Mouse (Mus musculus): ENCODE data around the gene Fosl1. TPM values are rescaled to one million over a fixed set of nuclear protein-coding genes. Genes with fewer than 3 reads are reported as not detected.

The Fosl1 gene
- polyA plus RNA-seq, 1 experiment from 2014 or later = not detected

DNA sequence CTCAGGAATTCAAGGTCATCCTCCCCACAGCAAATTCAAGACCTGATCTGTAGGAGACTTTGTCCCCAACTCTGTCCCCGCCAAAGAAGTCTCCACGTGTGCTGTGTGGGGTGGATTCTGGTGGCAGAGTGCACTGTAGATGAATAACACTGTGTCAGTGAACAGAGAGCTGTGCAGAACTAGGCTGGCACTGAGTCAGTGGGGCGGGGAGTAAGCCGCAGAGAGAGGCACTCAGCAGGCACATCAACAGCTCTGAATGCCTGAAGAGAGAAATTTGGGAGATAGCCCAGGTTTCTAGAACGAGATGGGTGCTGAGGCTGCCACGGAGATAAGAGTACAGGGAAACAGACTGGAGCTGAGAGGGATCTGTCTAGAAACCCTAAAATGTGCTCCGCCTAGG is 11.7 kb downstream of the Fosl1 start:
- Histone ChIP-seq H3K4me1 (ENCODE audit: control insufficient read depth, insufficient read depth, low read length) (peaks cover 44% of the 10 kb centered on the region), H3K36me3 (ENCODE audit: control insufficient read depth, insufficient read depth, low read length) (no peaks in the 10 kb centered on the region), H3K4me3 (ENCODE audit: low read depth, low read length) (no peak overlapping the region), H3K9me3 (replicated peaks; ENCODE audit: control insufficient read depth, low read length, poor library complexity, severe bottlenecking) (no peaks in the 10 kb centered on the region), H3K27me3 (ENCODE audit: control insufficient read depth, insufficient read depth, low read depth, low read length) (no peaks in the 10 kb centered on the region), H3K4me2 (ENCODE audit: low read length) (no peak overlapping the region), H3K9ac (ENCODE audit: low read depth, low read length) (no peak overlapping the region), H3K27ac (ENCODE audit: low read length) (no peak overlapping the region)
- WGBS = 67% methylated on average over 7 of the region's 7 CpGs
- ATAC-seq = no peak

DNA sequence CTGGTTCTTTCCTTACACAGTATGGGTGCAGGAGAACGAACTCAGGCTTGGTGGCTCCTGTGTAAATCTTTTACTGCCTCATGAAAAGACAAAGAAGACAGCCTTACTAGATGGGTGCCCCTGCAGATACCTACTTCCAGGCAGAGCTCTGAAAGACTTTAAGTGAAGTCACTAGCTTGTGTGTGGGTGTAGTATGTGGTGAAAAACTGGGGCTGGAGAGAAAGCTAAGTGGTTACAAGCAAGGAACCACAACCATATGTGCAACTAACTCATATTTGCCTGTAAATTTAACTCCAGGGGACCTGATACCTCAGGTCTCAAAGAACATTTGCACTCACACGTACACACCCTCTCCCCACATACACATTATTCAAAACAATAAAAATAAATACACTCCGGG is 12.5 kb downstream of the Fosl1 start:
- Histone ChIP-seq H3K9ac (ENCODE audit: low read depth, low read length) (peak overlapping the region; percentile 87), H3K4me1 (ENCODE audit: control insufficient read depth, insufficient read depth, low read length) (peaks cover 45% of the 10 kb centered on the region)

DNA sequence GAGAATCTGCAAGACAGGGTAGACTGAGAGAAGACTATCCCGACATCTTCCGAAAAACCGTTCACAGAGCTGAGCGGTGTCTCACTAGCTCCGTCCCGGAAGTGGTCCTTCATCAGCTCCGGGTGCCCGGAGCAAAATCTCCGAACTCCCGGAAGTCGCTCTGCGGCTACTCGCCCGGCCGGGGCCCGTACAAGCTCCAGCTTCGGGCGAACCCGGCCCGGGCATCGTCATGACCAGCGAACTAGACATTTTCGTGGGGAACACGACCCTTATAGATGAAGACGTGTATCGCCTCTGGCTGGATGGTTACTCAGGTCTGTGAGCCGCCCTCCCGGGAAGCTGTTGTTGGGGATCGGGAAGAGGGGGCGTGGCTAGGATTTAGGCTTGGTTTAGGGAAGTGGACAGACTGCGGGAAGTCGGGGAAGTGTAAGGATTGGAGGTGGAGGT is 13.1 kb downstream of the Fosl1 start, which contains the start of gene Fibp:
Fibp (plus strand) TSS at position 151 of the 447 bp plus-strand sequence.
- ATAC-seq = peak; percentile 30
- Histone ChIP-seq H3K4me2 (ENCODE audit: low read length) (peak within 1 kb of the TSS; percentile 98), H3K4me3 (ENCODE audit: low read depth, low read length) (peak within 1 kb of the TSS; percentile 84), H3K27me3 (ENCODE audit: control insufficient read depth, insufficient read depth, low read depth, low read length) (no peaks in the 10 kb centered on the region), H3K27ac (ENCODE audit: low read length) (peak within 1 kb of the TSS; percentile 86), H3K4me1 (ENCODE audit: control insufficient read depth, insufficient read depth, low read length) (peaks cover 41% of the 10 kb centered on the region), H3K36me3 (ENCODE audit: control insufficient read depth, insufficient read depth, low read length) (peaks cover 11% of the 10 kb centered on the region), H3K9me3 (replicated peaks; ENCODE audit: control insufficient read depth, low read length, poor library complexity, severe bottlenecking) (no peaks in the 10 kb centered on the region), H3K9ac (ENCODE audit: low read depth, low read length) (peak within 1 kb of the TSS; percentile 87)
- WGBS = under 1% methylated on average over 32 of the region's 32 CpGs

More for the DNA sequence above, 12.5 kb downstream of the Fosl1 start:
- Histone ChIP-seq H3K9me3 (replicated peaks; ENCODE audit: control insufficient read depth, low read length, poor library complexity, severe bottlenecking) (no peaks in the 10 kb centered on the region), H3K27me3 (ENCODE audit: control insufficient read depth, insufficient read depth, low read depth, low read length) (no peaks in the 10 kb centered on the region), H3K4me2 (ENCODE audit: low read length) (peak overlapping the region; percentile 98), H3K4me3 (ENCODE audit: low read depth, low read length) (peak overlapping the region; percentile 84), H3K36me3 (ENCODE audit: control insufficient read depth, insufficient read depth, low read length) (peaks cover 5% of the 10 kb centered on the region; the same call in 1 of the 2 replicates), H3K27ac (ENCODE audit: low read length) (peak overlapping the region; percentile 86)
- WGBS = 28% methylated on average over 3 of the region's 3 CpGs
- no peak for ATAC-seq

DNA sequence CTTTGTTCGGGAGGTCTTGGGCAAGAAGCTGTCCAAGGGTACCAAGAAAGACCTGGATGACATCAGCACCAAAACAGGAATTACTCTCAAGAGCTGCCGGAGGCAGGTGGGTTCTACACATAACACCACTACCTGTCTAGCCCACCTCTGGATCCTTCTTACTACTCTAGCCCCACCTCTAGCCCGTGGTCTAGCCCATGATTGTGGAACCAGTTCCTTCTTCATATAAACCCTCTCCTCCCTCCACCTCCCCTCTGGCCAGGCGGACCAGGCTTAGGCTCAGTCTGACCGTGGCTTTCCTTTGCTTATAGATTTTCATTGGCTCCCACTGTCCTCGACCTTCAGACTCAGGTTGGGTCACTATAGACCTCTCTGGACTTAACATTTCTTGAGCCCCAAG is 14.1 kb downstream of the Fosl1 start:
- peaks cover 32% of the 10 kb centered on the region for H3K4me1 ChIP-seq (ENCODE audit: control insufficient read depth, insufficient read depth, low read length)
- H3K27me3 ChIP-seq (ENCODE audit: control insufficient read depth, insufficient read depth, low read depth, low read length) = no peaks in the 10 kb centered on the region
- no peak for ATAC-seq
- 88% methylated on average over 6 of the region's 6 CpGs for WGBS
- H3K9ac ChIP-seq (ENCODE audit: low read depth, low read length) = peak overlapping the region; percentile 87
- H3K4me3 ChIP-seq (ENCODE audit: low read depth, low read length) = peak overlapping the region; percentile 84
- peak overlapping the region; percentile 98 for H3K4me2 ChIP-seq (ENCODE audit: low read length)
- peaks cover 16% of the 10 kb centered on the region for H3K36me3 ChIP-seq (ENCODE audit: control insufficient read depth, insufficient read depth, low read length)
- no peaks in the 10 kb centered on the region for H3K9me3 ChIP-seq (replicated peaks; ENCODE audit: control insufficient read depth, low read length, poor library complexity, severe bottlenecking)
- H3K27ac ChIP-seq (ENCODE audit: low read length) = no peak overlapping the region

DNA sequence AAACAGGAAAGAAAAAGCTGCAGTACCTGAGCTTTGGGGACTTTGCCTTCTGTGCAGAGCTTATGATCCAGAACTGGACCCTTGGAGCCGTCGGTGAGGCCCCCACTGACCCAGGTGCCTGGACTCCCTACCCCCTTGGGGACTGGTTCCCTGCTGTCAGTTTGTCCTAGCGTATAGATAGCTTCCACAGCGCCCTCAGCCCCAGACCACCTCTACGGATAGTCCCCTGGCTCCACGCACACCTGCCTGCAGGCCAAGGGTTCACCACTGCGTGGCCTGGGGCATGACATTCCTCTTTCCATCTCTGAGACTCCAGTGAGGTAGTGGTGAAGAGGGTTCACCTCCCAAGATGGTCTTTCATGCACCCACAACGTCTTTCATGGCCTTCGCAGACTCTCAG is 15.9 kb downstream of the Fosl1 start:
- Histone ChIP-seq H3K4me2 (ENCODE audit: low read length) (no peak overlapping the region), H3K36me3 (ENCODE audit: control insufficient read depth, insufficient read depth, low read length) (peaks cover 16% of the 10 kb centered on the region), H3K9ac (ENCODE audit: low read depth, low read length) (no peak overlapping the region), H3K27ac (ENCODE audit: low read length) (no peak overlapping the region), H3K9me3 (replicated peaks; ENCODE audit: control insufficient read depth, low read length, poor library complexity, severe bottlenecking) (no peaks in the 10 kb centered on the region), H3K4me3 (ENCODE audit: low read depth, low read length) (no peak overlapping the region), H3K27me3 (ENCODE audit: control insufficient read depth, insufficient read depth, low read depth, low read length) (no peaks in the 10 kb centered on the region), H3K4me1 (ENCODE audit: control insufficient read depth, insufficient read depth, low read length) (peaks cover 25% of the 10 kb centered on the region)
- no peak for ATAC-seq
- 89% methylated on average over 9 of the region's 9 CpGs for WGBS

DNA sequence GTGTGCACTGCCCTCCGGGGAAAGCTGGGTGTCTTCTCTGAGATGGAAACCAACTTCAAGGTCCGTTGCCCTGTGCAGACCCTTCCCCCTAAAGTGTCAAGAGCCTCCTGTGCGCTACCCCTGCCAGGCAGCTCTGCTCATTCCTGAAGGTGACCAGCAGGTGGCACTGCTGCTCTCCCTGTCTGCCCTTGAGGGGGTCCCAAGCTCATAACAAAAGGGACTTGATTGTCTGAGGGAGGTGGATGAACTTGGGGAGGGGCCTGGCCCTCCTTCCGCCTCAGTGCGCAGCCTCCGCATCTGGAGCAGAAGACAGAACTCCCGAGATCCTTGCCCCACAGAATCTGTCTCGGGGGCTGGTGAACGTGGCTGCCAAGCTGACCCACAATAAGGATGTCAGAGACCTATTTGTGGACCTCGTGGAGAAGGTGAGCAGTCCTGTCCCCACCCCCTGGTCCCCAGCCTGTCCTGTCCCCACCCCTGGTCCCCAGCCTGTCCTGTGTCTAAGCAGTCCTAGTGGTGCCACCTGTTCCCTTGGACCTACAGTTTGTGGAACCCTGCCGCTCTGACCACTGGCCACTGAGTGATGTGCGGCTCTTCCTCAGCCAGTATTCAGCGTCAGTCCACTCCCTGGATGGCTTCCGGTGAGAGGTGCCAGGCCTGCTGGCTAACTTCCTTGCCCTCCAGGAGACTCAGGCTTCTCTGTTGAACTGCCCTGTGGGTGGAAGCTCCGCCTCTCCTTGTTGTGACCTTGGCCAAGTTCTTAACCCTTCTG is 16.6 kb downstream of the Fosl1 start:
- peak overlapping the region; percentile 39 for H3K27ac ChIP-seq (ENCODE audit: low read length)
- peak overlapping the region; percentile 52 for H3K9ac ChIP-seq (ENCODE audit: low read depth, low read length)
- H3K36me3 ChIP-seq (ENCODE audit: control insufficient read depth, insufficient read depth, low read length) = peaks cover 16% of the 10 kb centered on the region
- H3K4me2 ChIP-seq (ENCODE audit: low read length) = peak overlapping the region; percentile 49
- H3K9me3 ChIP-seq (replicated peaks; ENCODE audit: control insufficient read depth, low read length, poor library complexity, severe bottlenecking) = no peaks in the 10 kb centered on the region
- 34% methylated on average over 15 of the region's 15 CpGs for WGBS
- H3K4me3 ChIP-seq (ENCODE audit: low read depth, low read length) = peak overlapping the region; percentile 26
- peak; percentile 43 for ATAC-seq
- H3K27me3 ChIP-seq (ENCODE audit: control insufficient read depth, insufficient read depth, low read depth, low read length) = no peaks in the 10 kb centered on the region
- H3K4me1 ChIP-seq (ENCODE audit: control insufficient read depth, insufficient read depth, low read length) = peaks cover 25% of the 10 kb centered on the region

DNA sequence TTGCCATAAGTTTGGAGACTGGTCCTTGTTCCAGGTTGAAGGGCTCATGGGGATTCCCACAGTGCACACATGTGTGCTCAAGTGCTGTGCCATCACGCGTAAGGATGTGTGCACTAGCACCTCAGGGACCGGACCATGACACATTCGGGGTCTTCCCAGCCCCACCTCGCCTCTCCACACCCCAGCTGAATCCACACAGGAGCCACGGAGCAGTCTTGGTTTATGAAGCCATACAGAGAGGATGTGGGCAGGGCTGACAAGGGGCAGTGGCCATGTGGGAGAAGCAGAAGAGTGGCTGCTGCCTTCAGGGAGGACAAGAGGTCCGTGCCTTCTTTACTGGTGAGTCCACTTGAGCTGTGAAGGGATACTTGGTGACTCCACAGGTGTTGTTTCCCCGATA is 17.7 kb downstream of the Fosl1 start:
- Histone ChIP-seq H3K27me3 (ENCODE audit: control insufficient read depth, insufficient read depth, low read depth, low read length) (no peaks in the 10 kb centered on the region), H3K4me3 (ENCODE audit: low read depth, low read length) (no peak overlapping the region), H3K27ac (ENCODE audit: low read length) (no peak overlapping the region), H3K4me2 (ENCODE audit: low read length) (no peak overlapping the region), H3K36me3 (ENCODE audit: control insufficient read depth, insufficient read depth, low read length) (peaks cover 16% of the 10 kb centered on the region), H3K9me3 (replicated peaks; ENCODE audit: control insufficient read depth, low read length, poor library complexity, severe bottlenecking) (no peaks in the 10 kb centered on the region), H3K4me1 (ENCODE audit: control insufficient read depth, insufficient read depth, low read length) (peaks cover 21% of the 10 kb centered on the region), H3K9ac (ENCODE audit: low read depth, low read length) (no peak overlapping the region)
- WGBS = 95% methylated on average over 8 of the region's 8 CpGs
- no peak for ATAC-seq

DNA sequence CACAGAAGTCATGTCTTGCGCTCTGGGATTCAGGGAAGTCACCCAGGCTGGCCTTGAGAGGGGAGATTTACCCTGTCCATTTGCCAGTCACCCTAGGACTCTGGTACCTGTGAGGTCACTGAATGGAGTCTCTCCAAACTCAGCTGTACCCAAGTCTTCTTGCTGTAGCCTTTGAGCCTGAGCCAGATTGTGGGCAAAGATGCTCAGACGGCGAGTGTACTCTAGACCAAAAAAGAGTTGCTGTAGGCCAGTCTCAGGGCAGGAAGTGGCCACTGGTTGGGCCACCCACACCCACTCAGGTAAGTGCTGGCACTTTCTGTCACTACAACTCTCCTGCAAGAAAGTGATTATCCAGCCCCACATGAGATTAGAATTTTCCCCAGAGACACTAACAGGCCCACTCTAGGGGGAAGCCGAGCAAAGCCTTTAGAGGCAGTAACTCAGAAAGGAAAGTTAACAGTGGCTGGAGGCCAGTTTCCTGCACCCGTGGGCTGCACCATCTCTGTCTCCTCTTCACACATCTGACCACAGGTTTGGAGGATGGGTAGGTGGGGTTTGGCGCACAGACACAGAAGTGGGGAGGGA is 19.7 kb downstream of the Fosl1 start:
- no peak for ATAC-seq
- no peaks in the 10 kb centered on the region for H3K27me3 ChIP-seq (ENCODE audit: control insufficient read depth, insufficient read depth, low read depth, low read length)
- no peak overlapping the region for H3K4me3 ChIP-seq (ENCODE audit: low read depth, low read length)
- H3K4me1 ChIP-seq (ENCODE audit: control insufficient read depth, insufficient read depth, low read length) = peaks cover 12% of the 10 kb centered on the region
- no peak overlapping the region for H3K4me2 ChIP-seq (ENCODE audit: low read length)
- no peaks in the 10 kb centered on the region for H3K9me3 ChIP-seq (replicated peaks; ENCODE audit: control insufficient read depth, low read length, poor library complexity, severe bottlenecking)
- H3K36me3 ChIP-seq (ENCODE audit: control insufficient read depth, insufficient read depth, low read length) = peaks cover 16% of the 10 kb centered on the region
- no peak overlapping the region for H3K9ac ChIP-seq (ENCODE audit: low read depth, low read length)
- no peak overlapping the region for H3K27ac ChIP-seq (ENCODE audit: low read length)
- 92% methylated on average over 6 of the region's 6 CpGs for WGBS

DNA sequence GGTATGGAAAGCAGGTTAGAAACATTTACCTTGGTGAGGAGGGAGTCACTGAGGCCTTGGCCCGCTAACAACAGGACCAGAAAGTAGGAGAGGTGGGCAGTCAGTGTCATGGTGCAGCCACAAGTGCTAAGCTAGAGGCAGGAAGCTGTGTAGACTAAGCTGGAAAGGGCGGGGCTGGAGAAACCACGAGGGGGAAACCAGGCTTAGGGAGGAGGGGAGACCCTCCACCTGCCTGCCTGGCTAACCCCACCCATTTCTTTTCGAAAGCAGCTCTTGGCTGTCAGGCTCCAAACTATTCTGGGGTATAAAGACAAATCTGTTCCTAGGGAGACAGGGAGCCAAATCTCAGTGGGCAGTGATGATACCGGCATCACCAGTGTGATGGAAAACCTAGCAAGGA is 21.0 kb downstream of the Fosl1 start, which contains the start of gene Ctsw:
Ctsw (minus strand) TSS at position 134 of the 400 bp plus-strand sequence.
- H3K4me2 ChIP-seq (ENCODE audit: low read length) = no peak within 1 kb of the TSS
- H3K9ac ChIP-seq (ENCODE audit: low read depth, low read length) = no peak within 1 kb of the TSS
- no peak for ATAC-seq
- no peak within 1 kb of the TSS for H3K4me3 ChIP-seq (ENCODE audit: low read depth, low read length)
- no peaks in the 10 kb centered on the region for H3K27me3 ChIP-seq (ENCODE audit: control insufficient read depth, insufficient read depth, low read depth, low read length)
- H3K4me1 ChIP-seq (ENCODE audit: control insufficient read depth, insufficient read depth, low read length) = peaks cover 12% of the 10 kb centered on the region
- H3K36me3 ChIP-seq (ENCODE audit: control insufficient read depth, insufficient read depth, low read length) = peaks cover 16% of the 10 kb centered on the region
- no peaks in the 10 kb centered on the region for H3K9me3 ChIP-seq (replicated peaks; ENCODE audit: control insufficient read depth, low read length, poor library complexity, severe bottlenecking)
- WGBS = 60% methylated on average over 5 of the region's 5 CpGs
- H3K27ac ChIP-seq (ENCODE audit: low read length) = no peak within 1 kb of the TSS
